Mouse (Mus musculus) heart, postnatal 0 days (tissue): ENCODE measurements around the gene Fntb.

Experiments
- CTCF ChIP-seq: IDR thresholded peaks from 2 replicates; pipeline ENCODE4 v1.5.1; 2016; ENCODE audit warnings: antibody characterized with exemption, control low read depth, low read depth
- EP300 ChIP-seq: IDR thresholded peaks from 2 replicates; pipeline ENCODE4 v1.6.1; 2016; ENCODE audit warnings: antibody characterized with exemption, low read depth

GRCm38 (mm10) chr12:76898141-76898540, 132.8 kb downstream of the Fntb start:
- TF ChIP-seq CTCF (no peak), EP300 (no peak)
